Mouse (Mus musculus): Measurements from ENCODE around the gene Wdfy2. TPM values are rescaled to one million over a fixed set of nuclear protein-coding genes. Genes with fewer than 3 reads are reported as not detected.
A peak's percentile ranks its signal among the peaks of the same experiment; 100 is the strongest.

Gene Wdfy2
- polyA plus RNA-seq, 1 experiment from 2014 or later = 7.4 TPM

GRCm38 (mm10) chr14:62867069-62867468 lies 29.6 kb downstream of the Wdfy2 start:
- Histone ChIP-seq H3K27ac (replicated peaks) (no peak overlapping the region; the same call in 1 of the 2 replicates), H3K4me1 (peaks cover 8% of the 10 kb centered on the region; the same call in 1 of the 2 replicates), H3K4me3 (replicated peaks) (no peak overlapping the region), H3K9ac (replicated peaks) (no peak overlapping the region), H3K36me3 (no peaks in the 10 kb centered on the region), H3K4me2 (no peak overlapping the region), H3K27me3 (replicated peaks) (no peaks in the 10 kb centered on the region), H3K9me3 (replicated peaks) (peaks cover 3% of the 10 kb centered on the region; the same call in 1 of the 2 replicates)
- ATAC-seq (ENCODE audit: low FRiP score) = no peak
- 80% methylated on average over 5 of the region's 5 CpGs for WGBS

GRCm38 (mm10) chr14:62867576-62867975 lies 30.1 kb downstream of the Wdfy2 start:
- H3K4me2 ChIP-seq = no peak overlapping the region
- no peaks in the 10 kb centered on the region for H3K27me3 ChIP-seq (replicated peaks)
- no peaks in the 10 kb centered on the region for H3K36me3 ChIP-seq
- H3K9ac ChIP-seq (replicated peaks) = no peak overlapping the region
- no peak for ATAC-seq (ENCODE audit: low FRiP score)
- H3K27ac ChIP-seq (replicated peaks) = peak overlapping the region; percentile 23; the same call in 1 of the 2 replicates
- H3K4me1 ChIP-seq = peaks cover 8% of the 10 kb centered on the region; the same call in 1 of the 2 replicates
- H3K4me3 ChIP-seq (replicated peaks) = no peak overlapping the region
- peaks cover 3% of the 10 kb centered on the region; the same call in 1 of the 2 replicates for H3K9me3 ChIP-seq (replicated peaks)
- WGBS = 94% methylated on average over 1 of the region's 1 CpGs

GRCm38 (mm10) chr14:62868254-62868653 lies 30.8 kb downstream of the Wdfy2 start:
- ATAC-seq (ENCODE audit: low FRiP score) = no peak
- Histone ChIP-seq H3K4me1 (peaks cover 8% of the 10 kb centered on the region; the same call in 1 of the 2 replicates), H3K27ac (replicated peaks) (no peak overlapping the region), H3K9ac (replicated peaks) (no peak overlapping the region), H3K4me2 (no peak overlapping the region), H3K36me3 (no peaks in the 10 kb centered on the region), H3K27me3 (replicated peaks) (no peaks in the 10 kb centered on the region), H3K9me3 (replicated peaks) (peaks cover 3% of the 10 kb centered on the region; the same call in 1 of the 2 replicates), H3K4me3 (replicated peaks) (no peak overlapping the region)
- WGBS = 50% methylated on average over 3 of the region's 3 CpGs

GRCm38 (mm10) chr14:62870238-62870638 lies 32.8 kb downstream of the Wdfy2 start:
- Histone ChIP-seq H3K27me3 (replicated peaks) (no peaks in the 10 kb centered on the region), H3K4me3 (replicated peaks) (no peak overlapping the region), H3K9ac (replicated peaks) (no peak overlapping the region), H3K36me3 (no peaks in the 10 kb centered on the region), H3K4me1 (peaks cover 10% of the 10 kb centered on the region), H3K4me2 (no peak overlapping the region), H3K27ac (replicated peaks) (no peak overlapping the region), H3K9me3 (replicated peaks) (peaks cover 3% of the 10 kb centered on the region; the same call in 1 of the 2 replicates)
- no peak for ATAC-seq (ENCODE audit: low FRiP score)
- WGBS = 99% methylated on average over 7 of the region's 7 CpGs

GRCm38 (mm10) chr14:62871431-62871830 lies 34.0 kb downstream of the Wdfy2 start:
- Histone ChIP-seq H3K9me3 (replicated peaks) (peaks cover 3% of the 10 kb centered on the region; the same call in 1 of the 2 replicates), H3K27ac (replicated peaks) (no peak overlapping the region), H3K9ac (replicated peaks) (no peak overlapping the region), H3K4me2 (no peak overlapping the region), H3K4me3 (replicated peaks) (no peak overlapping the region), H3K36me3 (no peaks in the 10 kb centered on the region), H3K27me3 (replicated peaks) (no peaks in the 10 kb centered on the region), H3K4me1 (peaks cover 9% of the 10 kb centered on the region)
- 97% methylated on average over 5 of the region's 5 CpGs for WGBS
- no peak for ATAC-seq (ENCODE audit: low FRiP score)

GRCm38 (mm10) chr14:62871932-62872331 lies 34.5 kb downstream of the Wdfy2 start:
- Histone ChIP-seq H3K27ac (replicated peaks) (no peak overlapping the region), H3K36me3 (no peaks in the 10 kb centered on the region), H3K27me3 (replicated peaks) (no peaks in the 10 kb centered on the region), H3K4me3 (replicated peaks) (no peak overlapping the region), H3K4me2 (no peak overlapping the region), H3K9ac (replicated peaks) (no peak overlapping the region), H3K9me3 (replicated peaks) (peaks cover 3% of the 10 kb centered on the region; the same call in 1 of the 2 replicates), H3K4me1 (peaks cover 9% of the 10 kb centered on the region)
- ATAC-seq (ENCODE audit: low FRiP score) = no peak
- 91% methylated on average over 2 of the region's 2 CpGs for WGBS

- H3K27me3 ChIP-seq (replicated peaks) = no peaks in the 10 kb centered on the region
- H3K4me2 ChIP-seq = no peak overlapping the region
- peak; percentile 53; the same call in 1 of the 2 replicates for ATAC-seq (ENCODE audit: low FRiP score)
- H3K36me3 ChIP-seq = no peaks in the 10 kb centered on the region
- WGBS = 22% methylated on average over 4 of the region's 4 CpGs
- no peak overlapping the region for H3K27ac ChIP-seq (replicated peaks)
- peaks cover 3% of the 10 kb centered on the region; the same call in 1 of the 2 replicates for H3K9me3 ChIP-seq (replicated peaks)
- H3K4me3 ChIP-seq (replicated peaks) = no peak overlapping the region
- H3K4me1 ChIP-seq = peaks cover 10% of the 10 kb centered on the region
- H3K9ac ChIP-seq (replicated peaks) = no peak overlapping the region
Measured at GRCm38 (mm10) chr14:62873820-62874219, 36.3 kb downstream of the Wdfy2 start.

GRCm38 (mm10) chr14:62874348-62874747 lies 36.9 kb downstream of the Wdfy2 start:
- WGBS = 14% methylated on average over 8 of the region's 8 CpGs
- Histone ChIP-seq H3K9ac (replicated peaks) (no peak overlapping the region), H3K27ac (replicated peaks) (no peak overlapping the region), H3K9me3 (replicated peaks) (peaks cover 3% of the 10 kb centered on the region; the same call in 1 of the 2 replicates), H3K36me3 (no peaks in the 10 kb centered on the region), H3K4me1 (peaks cover 15% of the 10 kb centered on the region), H3K4me3 (replicated peaks) (no peak overlapping the region), H3K4me2 (no peak overlapping the region), H3K27me3 (replicated peaks) (no peaks in the 10 kb centered on the region)
- peak; percentile 30; the same call in 1 of the 2 replicates for ATAC-seq (ENCODE audit: low FRiP score)

- Histone ChIP-seq H3K4me1 (peaks cover 41% of the 10 kb centered on the region), H3K36me3 (no peaks in the 10 kb centered on the region), H3K27ac (replicated peaks) (no peak overlapping the region), H3K27me3 (replicated peaks) (no peaks in the 10 kb centered on the region), H3K9me3 (replicated peaks) (no peaks in the 10 kb centered on the region), H3K9ac (replicated peaks) (no peak overlapping the region), H3K4me2 (no peak overlapping the region), H3K4me3 (replicated peaks) (no peak overlapping the region)
- ATAC-seq (ENCODE audit: low FRiP score) = no peak
- 77% methylated on average over 6 of the region's 6 CpGs for WGBS
Measured at GRCm38 (mm10) chr14:62878076-62878475, 40.6 kb downstream of the Wdfy2 start.

GRCm38 (mm10) chr14:62878634-62879430 lies 41.4 kb downstream of the Wdfy2 start:
- Histone ChIP-seq H3K27me3 (replicated peaks) (no peaks in the 10 kb centered on the region), H3K4me3 (replicated peaks) (no peak overlapping the region), H3K4me1 (peaks cover 39% of the 10 kb centered on the region), H3K9ac (replicated peaks) (no peak overlapping the region), H3K4me2 (peak overlapping the region; percentile 23; the same call in 1 of the 2 replicates), H3K27ac (replicated peaks) (peak overlapping the region; percentile 84), H3K36me3 (no peaks in the 10 kb centered on the region), H3K9me3 (replicated peaks) (no peaks in the 10 kb centered on the region)
- no peak for ATAC-seq (ENCODE audit: low FRiP score)
- whole genome bisulfite sequencing = 62% methylated on average over 7 of the region's 7 CpGs

- 10% methylated on average over 5 of the region's 5 CpGs for WGBS
- no peaks in the 10 kb centered on the region for H3K36me3 ChIP-seq
- H3K4me3 ChIP-seq (replicated peaks) = no peak overlapping the region
- H3K4me2 ChIP-seq = peak overlapping the region; percentile 23; the same call in 1 of the 2 replicates
- no peaks in the 10 kb centered on the region for H3K27me3 ChIP-seq (replicated peaks)
- no peak overlapping the region for H3K9ac ChIP-seq (replicated peaks)
- H3K27ac ChIP-seq (replicated peaks) = peak overlapping the region; percentile 84
- peaks cover 34% of the 10 kb centered on the region for H3K4me1 ChIP-seq
- H3K9me3 ChIP-seq (replicated peaks) = no peaks in the 10 kb centered on the region
- peak; percentile 84 for ATAC-seq (ENCODE audit: low FRiP score)
Measured at GRCm38 (mm10) chr14:62879497-62879896, 42.0 kb downstream of the Wdfy2 start.
